Mouse (Mus musculus) retina, postnatal 7 days (tissue): ENCODE results near the gene E2f1.

Source experiments
- DNase-seq: peaks from one replicate; pipeline ENCODE4 v3.0.0-alpha.2; 2012; ENCODE audit warnings: low read depth, low spot score

Gene E2f1

GRCm38 (mm10) chr2:154583906-154584872 lies 14.5 kb upstream of the E2f1 start:
- no peak for DNase-seq

DNA sequence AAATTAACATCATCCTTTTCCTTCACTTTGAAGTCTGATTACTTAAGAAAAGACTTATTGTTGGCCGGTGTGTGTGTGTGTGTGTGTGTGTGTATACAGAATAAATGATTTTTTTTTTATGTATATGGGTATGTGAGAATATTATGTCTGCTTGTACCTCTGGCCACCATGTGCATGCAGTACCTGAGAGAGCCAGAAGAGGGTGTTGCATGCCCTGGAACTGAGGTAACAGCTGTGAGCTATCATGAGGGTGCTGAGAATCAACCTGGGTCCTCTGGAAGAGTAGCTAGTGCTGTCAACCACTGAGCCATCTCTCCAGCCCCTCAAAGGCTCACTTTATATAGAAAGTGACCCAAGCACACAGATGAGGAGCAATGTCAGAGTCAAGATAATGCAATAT lies 11.7 kb upstream of the E2f1 start:
- no peak for DNase-seq

DNA sequence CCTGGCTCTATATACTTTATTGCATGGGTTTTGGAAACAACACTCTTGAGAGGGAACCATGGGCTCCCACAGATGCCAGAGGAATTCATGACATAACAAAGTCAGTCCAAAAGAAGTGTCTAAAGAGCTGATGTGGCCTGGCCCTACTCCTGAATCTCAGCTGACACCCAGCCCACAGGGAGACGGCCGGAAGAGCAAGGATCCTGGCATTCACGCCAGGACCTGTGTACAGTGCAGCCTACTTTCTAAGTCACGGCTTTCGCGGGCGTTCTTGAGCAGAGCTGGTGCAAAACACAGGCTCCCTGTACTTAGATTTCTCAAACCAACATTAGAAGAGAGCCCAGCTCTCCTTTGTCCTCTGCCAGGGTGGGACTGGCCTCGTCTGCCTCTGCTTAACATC lies 10.9 kb upstream of the E2f1 start:
- DNase-seq, result no peak

DNA sequence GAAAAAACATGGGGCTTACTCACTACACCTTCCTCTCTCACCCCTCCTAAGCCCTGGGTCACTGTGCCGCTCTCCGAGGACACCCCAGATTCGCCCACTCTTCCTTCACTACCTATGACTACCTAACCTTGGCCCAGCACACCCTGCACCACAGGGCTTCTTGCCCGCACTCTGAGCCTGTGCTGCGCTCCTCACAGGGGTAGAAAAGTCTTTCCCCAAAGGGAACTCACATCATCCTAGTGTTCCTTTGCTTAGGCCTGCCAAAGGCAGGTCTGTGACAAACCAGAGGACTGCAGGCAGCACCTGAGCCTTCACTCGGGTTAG lies 8.0 kb upstream of the E2f1 start:
- DNase-seq, result no peak

DNA sequence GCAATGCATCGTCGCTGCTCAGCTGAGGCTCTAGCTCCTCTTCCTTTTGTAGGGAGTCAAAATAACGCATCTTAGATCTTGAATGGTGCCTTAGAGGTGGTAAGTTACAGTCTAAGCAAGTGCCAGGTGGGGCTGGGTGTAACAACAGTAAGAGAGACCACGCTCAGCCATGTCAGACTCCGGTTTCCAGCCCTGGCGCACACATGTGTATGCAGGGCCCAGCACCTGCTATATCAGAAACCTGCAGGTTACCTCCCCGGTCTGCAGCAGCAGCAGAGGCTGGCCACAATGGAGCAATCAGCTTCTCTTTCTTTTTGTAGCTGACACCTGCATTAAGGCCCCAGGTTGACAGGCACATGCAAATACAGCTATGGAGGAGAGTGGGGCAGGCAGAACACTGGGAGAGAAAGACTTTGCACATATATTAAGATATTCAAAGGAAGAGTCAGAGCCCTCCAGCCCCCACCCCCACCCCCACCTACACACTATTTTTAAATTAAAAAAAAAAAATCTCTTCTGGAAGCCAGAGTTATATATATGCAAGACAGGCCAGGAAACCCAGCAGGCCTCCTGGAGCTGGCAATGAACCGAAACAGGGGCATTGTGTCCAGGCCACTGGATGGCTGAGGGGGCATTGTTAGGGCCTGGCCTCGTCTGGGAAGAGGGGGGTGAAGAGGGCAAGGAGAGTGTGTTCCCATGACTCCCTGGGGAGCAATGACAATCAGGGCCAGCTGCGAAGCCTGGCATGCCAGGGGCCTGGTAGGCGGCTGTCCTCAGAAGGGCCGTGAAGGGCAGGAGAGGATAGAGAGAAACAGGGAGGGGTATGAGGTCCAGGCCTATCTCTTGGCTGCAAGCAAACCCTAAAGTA lies 7.4 kb upstream of the E2f1 start:
- DNase-seq, result no peak

- DNase-seq, result no peak
These were observed 4.6 kb upstream of the E2f1 start for GRCm38 (mm10) chr2:154574271-154574670.

DNA sequence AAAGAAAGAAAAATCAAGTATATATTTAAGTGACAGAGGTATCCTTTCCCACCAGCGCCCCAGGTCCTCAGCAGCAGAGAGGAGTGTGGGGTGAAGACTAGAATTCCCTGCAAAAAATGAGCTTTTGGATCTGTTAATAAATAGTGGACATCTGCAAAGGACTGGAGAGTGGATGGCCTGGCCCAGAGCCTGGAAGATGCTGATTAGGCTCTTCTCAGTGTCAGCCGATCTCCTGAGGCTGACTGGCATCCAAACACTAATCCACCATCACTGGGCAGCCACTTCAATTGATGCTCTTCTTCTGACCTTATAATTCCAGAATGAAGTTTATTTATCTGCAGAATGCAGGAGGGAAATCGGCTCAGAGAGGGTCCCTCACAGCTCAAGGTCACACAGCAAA lies 3.3 kb upstream of the E2f1 start:
- DNase-seq, result no peak

GRCm38 (mm10) chr2:154571976-154572375 lies 2.3 kb upstream of the E2f1 start:
- no peak for DNase-seq

- no peak for DNase-seq
These were observed 1.6 kb upstream of the E2f1 start for GRCm38 (mm10) chr2:154571266-154571665.

- DNase-seq, result no peak
These were observed 974 bp upstream of the E2f1 start for GRCm38 (mm10) chr2:154570666-154571065.

DNA sequence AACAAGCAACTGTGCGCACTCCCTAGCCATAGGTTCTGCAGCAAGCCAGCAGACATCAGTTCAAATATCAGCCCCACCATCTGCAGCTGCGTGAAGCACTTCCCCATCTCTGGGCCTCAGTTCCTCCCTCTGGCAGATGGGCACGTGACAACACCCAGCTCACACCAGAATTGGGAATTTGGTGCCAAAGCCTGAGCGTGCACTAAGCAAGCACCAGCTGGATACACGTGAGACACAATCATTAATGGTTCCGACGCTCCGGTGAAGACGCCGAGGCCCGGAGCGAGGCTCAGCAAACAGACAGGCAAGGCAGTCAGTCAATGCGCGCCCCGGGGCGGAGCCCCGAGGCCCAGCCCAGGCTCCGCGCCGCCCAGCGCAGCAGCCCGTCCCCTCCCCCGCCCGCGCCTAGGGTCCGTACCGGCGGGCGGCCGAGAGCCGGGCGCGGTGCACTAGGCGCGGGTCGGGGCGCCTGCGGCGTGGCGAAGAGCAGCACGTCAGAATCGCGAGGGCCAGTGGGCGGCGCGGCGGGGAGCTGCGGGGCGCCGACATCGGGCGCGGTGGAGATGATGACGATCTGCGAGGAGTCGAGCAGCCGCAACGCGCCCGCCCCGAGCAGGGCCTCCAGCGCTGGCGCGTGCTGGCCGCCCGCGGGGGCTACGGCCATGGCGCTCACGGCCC lies 482 bp downstream of the E2f1 start:
- no peak for DNase-seq

- DNase-seq, result no peak
These were observed 1.2 kb downstream of the E2f1 start for GRCm38 (mm10) chr2:154568329-154569070.

GRCm38 (mm10) chr2:154567766-154568165 lies 1.9 kb downstream of the E2f1 start:
- DNase-seq, result no peak

DNA sequence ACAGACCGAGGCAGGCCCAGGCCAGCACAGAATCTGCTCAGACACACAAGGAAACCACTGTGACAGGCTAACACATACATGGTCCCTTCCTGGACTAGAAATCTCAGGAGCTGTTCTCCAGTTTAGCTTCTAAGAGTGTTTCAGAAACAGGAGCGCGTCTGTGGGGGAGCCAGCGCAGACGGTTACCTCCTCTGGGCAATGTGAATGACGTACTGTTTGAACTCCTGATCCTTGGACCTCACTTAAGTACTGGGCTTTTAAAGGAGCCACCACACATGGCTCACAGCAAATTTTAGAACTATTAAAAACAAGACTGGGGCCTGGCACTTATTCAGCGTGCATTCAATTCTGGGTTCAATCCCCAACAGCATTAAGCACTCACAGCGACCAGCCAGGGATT lies 3.1 kb downstream of the E2f1 start:
- no peak for DNase-seq

DNA sequence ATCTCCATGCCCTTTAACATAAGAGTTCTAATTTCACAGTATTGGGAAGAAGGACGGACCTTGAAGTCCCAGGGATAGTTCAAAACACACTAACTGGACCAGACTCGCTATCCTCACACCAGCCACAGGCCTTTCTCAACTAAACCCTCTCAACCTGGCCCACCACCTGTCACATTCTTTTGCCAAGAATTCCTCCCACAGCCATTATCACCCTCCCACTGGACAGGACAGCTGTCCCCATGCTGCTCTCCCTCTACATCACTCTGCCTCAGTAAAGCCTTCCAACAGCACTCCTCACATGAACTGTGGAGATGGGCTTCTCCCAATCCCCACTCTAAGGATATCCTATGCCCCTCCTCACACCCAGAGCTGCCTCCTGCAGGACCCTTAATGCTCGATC lies 4.1 kb downstream of the E2f1 start:
- no peak for DNase-seq

DNA sequence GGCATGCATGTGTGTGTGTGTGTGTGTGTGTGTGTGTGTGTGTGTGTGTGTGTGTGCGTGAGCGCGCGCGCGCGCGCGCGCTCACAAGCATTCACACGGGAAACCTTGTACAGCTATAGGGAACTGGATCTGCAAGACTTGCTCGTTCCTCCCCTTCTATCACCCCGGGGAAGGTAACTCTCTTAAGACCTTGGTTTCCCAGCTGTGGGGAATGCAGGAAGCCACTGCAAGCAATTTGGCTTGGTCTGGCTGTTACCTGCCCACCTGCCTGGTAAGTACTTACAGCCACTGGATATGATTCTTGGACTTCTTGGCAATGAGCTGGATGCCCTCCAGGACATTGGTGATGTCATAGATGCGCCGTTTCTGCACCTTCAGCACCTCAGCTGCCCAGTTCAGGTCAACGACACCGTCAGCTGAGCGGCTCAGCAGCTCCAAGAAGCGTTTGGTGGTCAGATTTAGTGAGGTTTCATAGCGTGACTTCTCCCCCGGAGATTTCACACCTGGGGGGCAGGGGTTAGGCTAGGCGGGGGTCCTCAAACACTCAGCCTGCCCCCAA lies 6.0 kb downstream of the E2f1 start:
- DNase-seq, result no peak

DNA sequence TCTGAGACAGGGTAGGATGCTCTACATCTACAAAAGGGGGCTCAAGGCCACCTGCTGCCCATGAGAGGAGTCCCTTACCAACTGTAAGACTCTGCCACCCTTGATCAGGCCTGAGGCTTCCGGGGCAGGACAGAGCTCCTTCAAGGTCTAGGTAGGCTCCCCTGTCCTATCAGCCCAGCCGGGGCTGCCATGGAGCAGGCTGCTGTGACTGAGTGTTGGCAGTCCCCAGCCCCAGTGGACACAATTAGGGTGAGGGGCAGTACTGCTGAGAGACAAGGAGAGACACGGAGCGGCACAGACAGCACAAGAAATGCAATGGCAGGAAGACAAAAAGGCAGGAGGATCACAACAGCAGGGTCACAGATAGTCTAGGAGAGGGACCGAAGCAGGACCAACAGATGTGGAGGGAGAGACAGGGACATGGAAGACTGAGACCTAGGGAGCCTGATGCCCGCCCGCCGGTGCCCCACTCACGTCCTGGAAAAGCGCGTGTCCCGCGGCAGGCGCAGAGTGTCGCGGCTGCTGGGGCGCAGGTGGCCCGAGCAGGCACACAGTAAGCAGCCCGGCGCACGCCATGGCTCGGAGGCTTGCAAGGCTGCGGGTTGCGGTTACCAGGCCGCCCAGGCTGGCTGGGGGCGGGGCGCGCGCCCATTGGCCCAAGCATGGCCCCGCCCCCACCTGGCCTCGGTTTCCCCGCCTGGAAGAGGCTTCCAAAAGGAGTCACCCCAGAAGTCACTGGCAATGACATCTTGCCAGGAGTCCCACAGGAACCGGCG lies 11.2 kb downstream of the E2f1 start, which contains the start of gene Necab3:
TSS of gene Necab3 (minus strand) at position 627 of the 776 bp plus-strand sequence.
- DNase-seq, result no peak

GRCm38 (mm10) chr2:154557184-154557832 lies 12.4 kb downstream of the E2f1 start:
- DNase-seq, result no peak

- no peak for DNase-seq
These were observed 14.5 kb downstream of the E2f1 start for GRCm38 (mm10) chr2:154555235-154555634.

DNA sequence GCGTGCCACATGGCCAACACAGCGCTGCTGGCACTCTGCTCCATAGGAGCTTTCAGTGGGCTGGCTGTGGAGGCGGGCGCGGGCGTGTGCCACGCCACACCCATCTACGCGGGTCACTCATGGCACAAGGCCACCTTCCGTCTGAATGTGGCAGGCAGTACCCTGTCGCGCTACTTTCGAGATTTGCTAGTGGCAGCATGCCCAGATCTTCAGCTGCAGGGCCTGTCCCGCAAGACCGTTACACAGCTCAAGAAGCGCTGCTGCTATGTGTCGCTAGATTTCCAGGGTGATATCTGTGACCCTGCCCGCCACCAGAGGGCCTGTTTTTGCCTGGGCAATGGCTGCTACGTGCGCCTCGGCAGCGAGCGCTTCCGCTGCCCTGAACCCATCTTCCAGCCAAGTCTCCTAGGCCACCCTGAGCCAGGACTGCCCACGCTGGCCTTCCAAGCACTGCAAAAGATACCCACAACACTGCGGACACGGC lies 17.2 kb downstream of the E2f1 start:
- peak; percentile 51 for DNase-seq
